Mouse (Mus musculus) urinary bladder, postnatal 14 days (tissue): ENCODE data around the gene Cp.
"Not testable (repeated sequence)": the region's sequence is repeated elsewhere in the genome, so short reads cannot be mapped to it uniquely, and the experiment has no call there.

Experiments used
- DNase-seq: peaks from one replicate; pipeline ENCODE4 v3.0.0; 2021; ENCODE audit warnings: low spot score

Gene Cp

GRCm38 (mm10) chr3:20007275-20007674, 50.4 kb downstream of the Cp start:
- no peak for DNase-seq

DNA sequence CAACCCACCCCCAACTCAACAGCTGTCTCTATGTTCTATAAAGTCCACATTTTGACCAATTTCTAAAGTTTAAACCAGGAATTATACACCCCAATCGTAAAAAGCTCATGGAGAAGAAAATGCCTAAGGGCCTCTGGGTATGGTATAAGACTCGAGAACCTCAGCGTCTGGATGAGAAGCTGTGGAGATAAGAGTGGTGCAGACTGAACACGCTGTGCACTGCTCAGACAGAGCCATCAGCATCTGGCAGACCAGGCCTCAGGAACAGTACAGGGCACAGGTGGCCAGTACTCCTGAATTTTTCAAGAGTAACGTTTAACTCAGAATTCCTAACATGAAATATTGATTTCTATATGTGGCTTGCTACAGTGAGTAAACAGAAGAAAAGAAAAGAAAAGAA, 50.9 kb downstream of the Cp start:
- no peak for DNase-seq

- no peak for DNase-seq
Observed at GRCm38 (mm10) chr3:20010464-20010863, 53.6 kb downstream of the Cp start.

GRCm38 (mm10) chr3:20010905-20011304, 54.1 kb downstream of the Cp start:
- not testable (repeated sequence) for DNase-seq

DNA sequence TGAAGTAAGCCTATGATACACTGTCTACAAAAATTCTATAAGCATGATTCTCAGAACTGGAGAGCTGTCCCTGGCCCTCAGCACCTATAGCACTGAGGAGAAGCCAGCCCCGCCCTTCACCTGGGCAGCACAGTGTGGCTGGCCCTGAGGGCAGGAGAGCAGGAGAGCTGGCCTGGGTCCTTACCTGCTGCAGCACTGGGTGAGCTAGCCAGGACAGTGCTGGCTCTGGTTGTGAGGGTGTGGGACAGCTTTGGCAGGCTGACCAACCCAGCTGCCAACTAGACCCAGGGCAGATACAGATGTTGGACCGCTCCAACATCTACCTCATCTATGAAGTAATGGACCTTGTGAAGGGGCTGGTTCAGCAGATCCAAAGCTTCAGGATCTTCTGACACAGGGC, 57.6 kb downstream of the Cp start:
- DNase-seq: no peak

- no peak for DNase-seq
Observed at GRCm38 (mm10) chr3:20018076-20018475, 61.2 kb downstream of the Cp start.

DNA sequence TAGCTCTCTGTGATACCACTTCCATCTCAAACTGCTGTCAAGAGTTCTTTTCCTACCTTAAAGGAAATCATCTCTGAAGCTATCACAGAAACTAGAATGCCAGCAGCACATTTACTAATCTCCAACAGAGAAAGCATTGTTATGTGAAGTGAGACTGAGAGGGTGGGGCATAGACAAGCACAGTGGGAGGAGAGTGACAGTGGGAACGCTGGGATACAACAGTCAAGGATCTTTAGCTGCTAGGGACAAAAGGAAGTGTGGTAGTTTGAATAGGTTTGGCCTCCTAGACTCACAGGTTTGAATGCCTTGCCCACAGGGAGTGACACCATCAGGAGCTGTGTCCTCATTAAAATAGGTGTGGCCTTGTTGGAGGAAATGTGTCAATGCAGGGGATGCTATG, 67.0 kb downstream of the Cp start:
- no peak for DNase-seq

- DNase-seq: no peak
Observed at GRCm38 (mm10) chr3:20026481-20026880, 69.6 kb downstream of the Cp start.

DNA sequence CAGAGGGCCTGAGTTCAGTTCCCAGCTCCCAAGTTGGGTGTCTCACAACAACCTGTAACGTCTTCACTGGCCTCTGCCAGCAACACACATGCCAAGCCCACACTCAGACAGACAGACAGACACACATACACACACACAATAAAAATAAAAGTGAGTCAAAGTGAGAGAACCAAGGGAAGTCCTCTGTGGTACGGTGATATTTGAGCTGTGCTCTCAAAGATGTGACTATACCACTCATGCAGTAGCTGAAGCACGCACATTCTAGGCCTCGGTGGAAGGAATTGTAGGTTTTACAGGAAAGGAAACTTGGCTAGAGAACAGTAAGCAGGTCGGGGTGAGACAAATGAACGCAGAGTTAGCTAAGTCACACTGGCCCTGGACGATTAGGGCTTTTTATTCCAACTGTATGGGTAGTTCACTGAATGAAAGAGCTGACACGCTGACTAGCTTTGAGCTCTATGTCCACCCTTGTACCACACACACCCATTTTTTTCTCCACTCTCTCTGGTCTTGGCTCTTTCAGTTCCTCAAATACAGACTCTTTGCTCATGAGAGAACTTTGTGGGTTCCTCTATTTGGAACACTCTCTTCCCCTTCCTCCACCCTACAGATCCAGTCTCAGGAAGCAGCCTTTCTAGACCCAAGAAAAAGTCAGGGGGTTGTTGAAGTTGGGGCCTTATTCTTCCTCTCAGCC, 70.3 kb downstream of the Cp start:
- no peak for DNase-seq

- DNase-seq: no peak
Observed at GRCm38 (mm10) chr3:20027788-20028187, 70.9 kb downstream of the Cp start.

GRCm38 (mm10) chr3:20028640-20029039, 71.8 kb downstream of the Cp start:
- no peak for DNase-seq

DNA sequence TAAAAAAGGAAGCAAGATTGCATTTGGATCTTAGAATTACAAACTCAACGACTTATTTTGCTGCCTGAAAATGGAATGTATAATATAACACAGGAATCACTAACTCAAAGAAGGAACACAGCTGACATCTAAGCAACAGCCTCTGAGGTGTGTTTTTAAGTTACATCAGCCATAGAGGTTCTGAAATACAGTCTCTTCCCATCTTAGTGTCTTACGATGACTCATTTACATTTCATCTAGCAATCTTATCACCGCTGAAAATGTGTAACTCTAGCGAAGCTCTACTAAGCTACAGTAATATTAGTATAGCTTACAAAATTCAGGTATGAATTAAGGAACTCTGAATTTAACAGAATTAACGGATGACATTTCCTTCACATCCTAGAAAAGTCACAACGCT, 74.0 kb downstream of the Cp start:
- DNase-seq: no peak

GRCm38 (mm10) chr3:20033761-20034718, 77.2 kb downstream of the Cp start:
- no peak for DNase-seq

- peak; percentile 87 for DNase-seq
Observed at GRCm38 (mm10) chr3:20034719-20035404, 78.0 kb downstream of the Cp start, which contains the start of gene Hps3. Gene Hps3 (minus strand): TSS chr3:20035315.

- DNase-seq: no peak
Observed at GRCm38 (mm10) chr3:20036069-20036468, 79.2 kb downstream of the Cp start.

DNA sequence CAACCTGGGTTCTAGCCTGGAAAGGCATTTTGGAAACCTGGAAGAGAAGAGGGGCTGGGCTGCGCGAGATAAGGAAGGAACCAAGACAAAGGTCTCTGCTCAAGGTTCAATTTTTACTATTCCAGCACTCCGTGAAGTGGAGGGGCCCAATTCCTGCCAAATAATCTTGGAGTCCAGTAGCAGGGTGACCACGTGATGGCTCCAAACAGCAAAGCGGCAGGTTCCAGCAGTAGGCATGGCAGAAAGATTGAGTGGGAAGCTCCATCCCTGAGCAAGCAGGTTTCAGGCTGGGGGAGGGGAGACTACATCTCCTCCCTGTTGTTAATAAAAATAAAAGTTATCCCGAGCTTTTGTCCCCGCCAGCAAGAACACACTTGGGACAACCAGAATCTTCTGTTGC, 84.6 kb downstream of the Cp start:
- DNase-seq: not testable (repeated sequence)

DNA sequence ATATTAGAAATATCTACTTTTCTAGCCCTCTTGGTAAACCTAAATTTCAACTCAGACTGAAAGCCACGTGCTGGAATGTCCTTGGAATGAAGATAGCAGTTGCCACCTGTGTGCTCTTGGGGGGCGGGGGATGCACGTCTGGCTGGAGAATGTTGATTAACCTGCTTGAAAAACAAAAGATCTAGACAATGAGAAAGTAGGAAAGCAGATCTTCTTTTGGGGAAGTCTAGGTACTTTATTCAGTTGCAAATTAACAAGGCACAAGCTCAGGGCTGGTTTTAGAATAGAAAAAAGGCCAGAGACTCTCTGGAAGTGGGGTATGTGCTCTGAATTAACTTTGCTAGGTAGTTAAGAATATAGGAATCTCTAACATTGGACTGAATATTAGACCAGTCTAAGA, 87.9 kb downstream of the Cp start:
- DNase-seq: not testable (repeated sequence)

GRCm38 (mm10) chr3:20057306-20058196, 100.7 kb downstream of the Cp start, which contains the start of gene Hltf:
Gene Hltf (plus strand): TSS chr3:20057811.
- DNase-seq: peak; percentile 93

DNA sequence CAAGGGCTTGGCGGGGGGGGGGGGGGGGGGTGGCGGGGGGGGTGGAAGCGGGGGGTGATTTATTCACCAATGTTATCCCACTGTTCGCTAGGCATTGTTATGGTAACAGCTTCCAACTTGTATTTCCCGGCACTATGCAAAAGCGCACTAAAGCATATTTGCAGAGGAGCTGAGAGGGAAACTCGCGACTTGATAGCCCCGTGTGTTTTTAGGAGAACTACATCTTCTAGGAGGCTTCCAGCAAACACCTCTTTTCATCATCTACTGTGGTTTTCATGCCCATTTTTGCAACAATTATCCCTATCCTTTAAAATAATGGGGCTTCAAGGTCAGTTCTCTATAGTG, 101.3 kb downstream of the Cp start:
- DNase-seq: no peak
